Comparison of ENCODE assay signal across 15 mouse cellular contexts in genomic region chr14:61857616-61858015, GRCm38 (mm10).
DNase-seq lines count a peak whose midpoint lies in the region; ATAC-seq lines count a peak whose summit lies in the region.
"Had no signal": no experiment of that assay in that cellular context is flagged by ENCODE, and none has a peak within 500 bp of the region (broad histone marks: within the 10 kb centered on the region; RNA-seq: fewer than 3 reads in every experiment).

No protein-coding gene starts in this region.

- DNase-seq in heart, postnatal 4 days: peak; percentile 29
- no peak for DNase-seq in heart, adult 8-10 months (ENCODE audit: low spot score)
- DNase-seq in 3T3-L1 (ENCODE audit: low read depth, low spot score): peak; percentile 19
- DNase-seq in adrenal gland, adult 2 months: peak; percentile 70
- peak; percentile 55 for DNase-seq in gastrocnemius, postnatal 14 days
- no peak for DNase-seq in spleen, postnatal 14 days (ENCODE audit: low spot score in 2 of 2)
- DNase-seq in embryo, embryonic 10.5 days (ENCODE audit: low spot score): no peak
- DNase-seq: cerebellum, postnatal 14 days; right cerebral cortex, postnatal 14 days had no signal

- WGBS in midbrain, embryonic 15.5 days: 83% methylated on average over 6 of the region's 6 CpGs

- ATAC-seq in midbrain, embryonic 15.5 days (replicated peaks): no peak
- ATAC-seq: hindbrain, postnatal 0 days had no signal

- no peaks in the 10 kb centered on the region for H3K4me1 ChIP-seq in midbrain, embryonic 15.5 days
- H3K4me1 ChIP-seq: kidney, embryonic 15.5 days; neural tube, embryonic 15.5 days had no signal

- H3K9ac ChIP-seq in midbrain, embryonic 15.5 days: no peak overlapping the region
- H3K9ac ChIP-seq: kidney, embryonic 15.5 days; liver, embryonic 14.5 days; neural tube, embryonic 15.5 days had no signal

- no peak overlapping the region for H3K27ac ChIP-seq in midbrain, embryonic 15.5 days
- H3K27ac ChIP-seq: hindbrain, postnatal 0 days; kidney, embryonic 15.5 days; liver, embryonic 14.5 days; neural tube, embryonic 15.5 days had no signal

- no peaks in the 10 kb centered on the region for H3K36me3 ChIP-seq in midbrain, embryonic 15.5 days (replicated peaks)
- H3K36me3 ChIP-seq: kidney, embryonic 15.5 days; neural tube, embryonic 15.5 days had no signal

- intact Hi-C loops in gastrocnemius, postnatal 14 days (cut with DNase I; ENCODE audit: low total_unique reads): no loop called here

- H3K4me3 ChIP-seq in midbrain, embryonic 15.5 days: no peak overlapping the region
- H3K4me3 ChIP-seq: kidney, embryonic 15.5 days; neural tube, embryonic 15.5 days had no signal

- H3K27me3 ChIP-seq in midbrain, embryonic 15.5 days (replicated peaks): no peaks in the 10 kb centered on the region
- H3K27me3 ChIP-seq: kidney, embryonic 15.5 days; neural tube, embryonic 15.5 days had no signal

- no peaks in the 10 kb centered on the region for H3K9me3 ChIP-seq in midbrain, embryonic 15.5 days
- H3K9me3 ChIP-seq: kidney, embryonic 15.5 days; neural tube, embryonic 15.5 days had no signal

- H3K4me2 ChIP-seq in midbrain, embryonic 15.5 days: no peak overlapping the region
- H3K4me2 ChIP-seq: kidney, embryonic 15.5 days; midbrain, embryonic 11.5 days; neural tube, embryonic 15.5 days had no signal

Comparison
In these comparisons a context has a peak if more than half of its experiments do, and no peak if none do; other contexts are left out.
1. DNase-seq: peak in heart, postnatal 4 days (single experiment), 3T3-L1 (single experiment), adrenal gland, adult 2 months (single experiment) and gastrocnemius, postnatal 14 days (single experiment); none in heart, adult 8-10 months (single experiment), spleen, postnatal 14 days (0 of 2) and embryo, embryonic 10.5 days (single experiment).